Mouse (Mus musculus) limb, embryonic 14.5 days (tissue): ENCODE data around the gene Lpo. TPM values are rescaled to one million over a fixed set of nuclear protein-coding genes. Genes with fewer than 3 reads are reported as not detected.
"Not testable (repeated sequence)": the region's sequence is repeated elsewhere in the genome, so short reads cannot be mapped to it uniquely, and the experiment has no call there.

Source experiments
- ATAC-seq: fragments of 200-750 bp; cut with Nextera tagmentation; 2 replicates; pipeline ENCODE4 v1.8.0; 2017; ENCODE audit warnings: low read depth, moderate number of reproducible peaks, moderate TSS enrichment; ENCODE audit not compliant: low FRiP score
- DNase-seq: peaks from one replicate; pipeline ENCODE4 v3.0.0-alpha.2; 2015; ENCODE audit warnings: low spot score
- H3K27ac ChIP-seq: fragments of 300-500 bp; sonication (generic); replicated peaks from 2 replicates; pipeline ENCODE4 v1.5.1; 2014; ENCODE audit warnings: low read depth, mild to moderate bottlenecking, low read length, moderate library complexity, mixed read lengths
- H3K27me3 ChIP-seq: fragments of 300-500 bp; sonication (generic); 2 replicates; pipeline ENCODE4 v1.6.1; 2014; ENCODE audit warnings: low read length, mixed read lengths; ENCODE audit not compliant: control insufficient read depth, insufficient read depth
- H3K36me3 ChIP-seq: fragments of 300-500 bp; sonication (generic); 2 replicates; pipeline ENCODE4 v1.6.1; 2014; ENCODE audit warnings: mild to moderate bottlenecking, low read length, moderate library complexity, mixed read lengths; ENCODE audit not compliant: control insufficient read depth, insufficient read depth
- H3K4me1 ChIP-seq: fragments of 300-500 bp; sonication (generic); 2 replicates; pipeline ENCODE4 v1.6.1; 2014; ENCODE audit warnings: antibody characterized with exemption, low read length, mixed read lengths; ENCODE audit not compliant: control insufficient read depth, insufficient read depth
- H3K4me2 ChIP-seq: fragments of 300-500 bp; sonication (generic); replicated peaks from 2 replicates; pipeline ENCODE4 v1.6.1; 2014; ENCODE audit warnings: low read depth, mild to moderate bottlenecking, low read length, moderate library complexity; ENCODE audit not compliant: severe bottlenecking
- H3K4me3 ChIP-seq: fragments of 300-500 bp; sonication (generic); replicated peaks from 2 replicates; pipeline ENCODE4 v1.5.1; 2014; ENCODE audit warnings: low read length
- H3K9ac ChIP-seq: fragments of 300-500 bp; sonication (generic); 2 replicates; pipeline ENCODE4 v1.6.1; 2014; ENCODE audit warnings: mild to moderate bottlenecking, low read depth, low read length, moderate library complexity; ENCODE audit not compliant: severe bottlenecking
- H3K9me3 ChIP-seq: fragments of 300-500 bp; sonication (generic); 2 replicates; pipeline ENCODE4 v1.6.1; 2016; ENCODE audit warnings: low read length; ENCODE audit not compliant: control insufficient read depth
- POLR2A ChIP-seq: fragments of 200-500 bp; IDR thresholded peaks from 2 replicates; pipeline ENCODE4 v1.8.0; 2012; ENCODE audit warnings: inconsistent platforms, mild to moderate bottlenecking, moderate library complexity, borderline replicate concordance; ENCODE audit not compliant: insufficient read depth, insufficient read length; ENCODE audit errors: extremely low read depth
- WGBS: fragments of 180-500 bp; shearing (Covaris S2); extraction: QIAGEN DNeasy Blood & Tissue Kit; methylation state at CpG from one replicate; pipeline ENCODE4 v1.1.7; 2014; 5-methylcytosine and 5-hydroxymethylcytosine counted together
- polyA plus RNA-seq, 2 experiments: library from polyadenylated mRNA; depleted of rRNA in 1 of 2; stranded (reverse) in 1 of 2; unstranded in 1 of 2; fragments of >200 nt; fragmentation: Nextera tagmentation in 1 of 2; extraction: Ambion mirVana in 1 of 2; gene quantifications; 2 replicates each; pipeline versions ENCODE4 v1.2.1 to v1.2.3; 2012 to 2014

Lpo gene
- polyA plus RNA-seq (2012; rRNA removed) (0.04 and 0.06 TPM in 2 replicates), polyA plus RNA-seq (2014; fragmentation: Nextera tagmentation; extraction: Ambion mirVana) (0.07 TPM in 1 of 2 replicates, not detected in the other)

DNA sequence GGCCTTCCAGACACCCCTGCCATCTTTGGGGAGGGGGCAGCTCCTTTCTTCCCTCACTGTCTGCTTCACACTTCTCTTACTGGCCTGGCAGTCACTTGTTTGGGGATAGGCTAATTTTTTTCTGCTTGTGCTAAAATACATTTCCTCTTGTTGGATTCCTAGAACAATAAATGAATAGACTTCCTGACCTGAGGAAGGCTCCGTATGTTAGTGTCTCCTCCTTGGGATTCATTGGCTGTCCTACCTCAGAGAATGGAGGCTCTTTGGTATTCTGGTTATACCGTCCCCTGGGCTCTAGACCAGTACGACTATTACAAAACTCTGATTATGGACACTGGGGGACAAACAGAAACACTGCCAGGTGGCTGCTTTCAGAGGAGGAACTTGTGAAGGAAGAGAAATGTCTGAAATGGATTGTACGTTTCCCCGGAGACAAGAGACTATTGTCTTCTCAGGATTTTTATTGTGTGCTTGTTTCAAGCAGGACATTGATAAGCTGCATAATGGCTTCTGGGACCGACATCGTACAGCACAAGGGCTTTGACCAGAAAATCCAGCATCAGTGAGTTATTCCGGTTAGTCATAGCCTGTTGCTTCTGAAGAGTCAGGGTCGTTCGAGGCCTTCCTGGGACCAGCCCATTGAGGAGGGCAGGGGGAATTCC lies at the start of gene Lpo:
Gene Lpo (minus strand): TSS at position 51 of the 662 bp plus-strand sequence.
- no peak for ATAC-seq

DNA sequence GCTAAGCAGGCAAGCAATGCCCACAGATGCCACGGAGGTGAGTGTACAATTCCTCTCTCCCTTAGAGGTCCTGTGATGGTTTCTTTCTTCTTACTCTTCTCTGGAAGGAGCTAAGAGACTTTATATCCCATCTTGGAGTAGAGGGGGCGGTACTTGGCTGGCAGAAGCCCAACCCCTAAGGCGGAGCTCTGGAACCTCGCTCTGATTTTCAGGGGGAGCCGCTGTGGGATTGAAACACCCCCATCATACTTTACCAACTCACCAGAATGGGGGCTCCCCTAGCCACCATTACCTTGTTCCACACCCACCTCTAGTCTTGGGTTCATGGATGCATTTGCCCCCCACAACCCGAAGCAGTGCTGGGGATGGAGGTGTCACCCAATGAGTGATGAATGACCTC lies 47.3 kb upstream of the Lpo start, which contains the start of gene Epx:
Gene Epx (minus strand): TSS at position 101 of the 400 bp plus-strand sequence.
- H3K9me3 ChIP-seq, result no peaks in the 10 kb centered on the region
- TF ChIP-seq POLR2A, result no peak
- WGBS, result 83% methylated on average over 6 of the region's 6 CpGs

More for the DNA sequence above, at the start of gene Lpo:
- Histone ChIP-seq H3K4me1 (no peaks in the 10 kb centered on the region), H3K4me2 (no peak within 1 kb of the TSS), H3K9ac (no peak within 1 kb of the TSS), H3K36me3 (no peaks in the 10 kb centered on the region), H3K27ac (no peak within 1 kb of the TSS), H3K4me3 (no peak within 1 kb of the TSS), H3K27me3 (no peaks in the 10 kb centered on the region), H3K9me3 (no peaks in the 10 kb centered on the region)
- 71% methylated on average over 10 of the region's 10 CpGs for WGBS
- DNase-seq, result no peak
- no peak for TF ChIP-seq POLR2A

DNA sequence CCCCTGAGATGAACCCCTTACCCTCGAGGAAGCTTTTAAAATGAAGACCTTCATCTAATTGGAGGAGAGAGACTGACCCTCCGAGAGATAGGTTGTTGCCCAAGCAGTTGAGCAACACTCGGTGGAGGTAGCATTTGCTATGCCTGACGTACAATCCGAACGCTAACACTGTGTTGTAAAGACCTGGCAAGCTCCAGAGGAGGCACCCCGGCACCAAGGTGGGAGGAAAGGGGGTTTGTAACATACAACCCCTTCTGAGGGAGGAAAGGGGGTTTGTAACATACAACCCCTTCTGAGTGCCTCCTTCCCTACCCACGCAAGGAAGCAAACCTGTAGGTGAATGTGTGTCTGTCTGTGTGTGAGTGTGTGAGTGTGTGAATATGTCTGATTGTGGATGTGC lies 43.7 kb upstream of the Lpo start:
- TF ChIP-seq POLR2A, result no peak
- H3K4me3 ChIP-seq, result no peak overlapping the region
- H3K36me3 ChIP-seq, result no peaks in the 10 kb centered on the region
- no peak overlapping the region for H3K27ac ChIP-seq
- H3K4me2 ChIP-seq, result peak overlapping the region; percentile 11; the same call in 1 of the 2 replicates
- H3K4me1 ChIP-seq, result peaks cover 7% of the 10 kb centered on the region; the same call in 1 of the 2 replicates
- no peaks in the 10 kb centered on the region for H3K27me3 ChIP-seq
- no peaks in the 10 kb centered on the region for H3K9me3 ChIP-seq
- WGBS, result 23% methylated on average over 8 of the region's 8 CpGs
- no peak for DNase-seq
- no peak overlapping the region for H3K9ac ChIP-seq
- ATAC-seq, result no peak

More for the DNA sequence above, 47.3 kb upstream of the Lpo start, which contains the start of gene Epx:
- H3K27ac ChIP-seq, result no peak within 1 kb of the TSS
- no peak for ATAC-seq
- H3K9ac ChIP-seq, result no peak within 1 kb of the TSS
- DNase-seq, result no peak
- H3K4me3 ChIP-seq, result no peak within 1 kb of the TSS
- H3K27me3 ChIP-seq, result no peaks in the 10 kb centered on the region
- H3K4me1 ChIP-seq, result peaks cover 9% of the 10 kb centered on the region; the same call in 1 of the 2 replicates
- H3K36me3 ChIP-seq, result no peaks in the 10 kb centered on the region
- H3K4me2 ChIP-seq, result no peak within 1 kb of the TSS

GRCm38 (mm10) chr11:87870096-87870495 lies 42.0 kb upstream of the Lpo start:
- Histone ChIP-seq H3K27ac (no peak overlapping the region), H3K4me1 (peaks cover 7% of the 10 kb centered on the region; the same call in 1 of the 2 replicates), H3K27me3 (no peaks in the 10 kb centered on the region), H3K4me2 (no peak overlapping the region), H3K9ac (no peak overlapping the region), H3K36me3 (no peaks in the 10 kb centered on the region), H3K4me3 (no peak overlapping the region), H3K9me3 (no peaks in the 10 kb centered on the region)
- WGBS, result 80% methylated on average over 2 of the region's 2 CpGs
- ATAC-seq (no peak), DNase-seq (no peak)
- no peak for TF ChIP-seq POLR2A

DNA sequence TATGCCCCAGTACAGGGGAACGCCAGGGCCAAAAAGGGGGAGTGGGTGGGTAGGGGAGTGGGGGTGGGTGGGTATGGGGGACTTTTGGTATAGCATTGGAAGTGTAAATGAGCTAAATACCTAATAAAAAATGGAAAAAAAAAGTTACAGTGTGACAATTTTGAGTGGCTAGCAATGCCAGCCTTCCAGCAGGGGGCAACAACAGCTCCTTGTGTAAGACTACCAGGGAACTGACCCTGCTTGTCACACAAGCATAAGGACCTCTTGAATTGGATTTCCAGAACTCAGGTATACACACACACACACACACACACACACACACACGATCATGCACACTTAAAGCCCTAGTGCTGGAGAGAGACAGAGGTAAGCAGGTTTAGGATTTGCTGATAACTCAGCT lies 38.8 kb upstream of the Lpo start:
- H3K4me1 ChIP-seq, H3K9me3 ChIP-seq, H3K27me3 ChIP-seq, H3K4me2 ChIP-seq, H3K27ac ChIP-seq, DNase-seq, ATAC-seq, H3K9ac ChIP-seq, H3K4me3 ChIP-seq, H3K36me3 ChIP-seq: not testable (repeated sequence)
- WGBS, result 88% methylated on average over 1 of the region's 2 CpGs

GRCm38 (mm10) chr11:87862805-87863204 lies 34.7 kb upstream of the Lpo start:
- DNase-seq (no peak), ATAC-seq (no peak)
- Histone ChIP-seq H3K36me3 (peaks cover 41% of the 10 kb centered on the region), H3K4me1 (no peaks in the 10 kb centered on the region), H3K9ac (no peak overlapping the region), H3K4me2 (no peak overlapping the region), H3K9me3 (no peaks in the 10 kb centered on the region), H3K27me3 (no peaks in the 10 kb centered on the region), H3K4me3 (no peak overlapping the region), H3K27ac (no peak overlapping the region)
- WGBS, result 91% methylated on average over 13 of the region's 13 CpGs
- TF ChIP-seq POLR2A, result no peak
